Mouse (Mus musculus) fibroblast of lung, adult 2 months (primary cell): ENCODE data around the gene Gclm.
"Not testable (repeated sequence)": the region's sequence is repeated elsewhere in the genome, so short reads cannot be mapped to it uniquely, and the experiment has no call there.

Experiments used
- DNase-seq: peaks from one replicate; pipeline ENCODE4 v3.0.0-alpha.2; 2011; ENCODE audit warnings: low read depth

Gene Gclm

GRCm38 (mm10) chr3:122245215-122245877, at the start of gene Gclm:
Gclm (plus strand) TSS chr3:122245557.
- DNase-seq, result peak; percentile 79

- no peak for DNase-seq
Observed at GRCm38 (mm10) chr3:122196621-122197298, 48.6 kb upstream of the Gclm start.

GRCm38 (mm10) chr3:122198532-122198931, 46.8 kb upstream of the Gclm start:
- no peak for DNase-seq

GRCm38 (mm10) chr3:122198966-122199381, 46.4 kb upstream of the Gclm start:
- peak; percentile 63 for DNase-seq

GRCm38 (mm10) chr3:122199600-122199999, 45.8 kb upstream of the Gclm start:
- no peak for DNase-seq

GRCm38 (mm10) chr3:122200017-122200416, 45.3 kb upstream of the Gclm start:
- DNase-seq, result no peak

- no peak for DNase-seq
Observed at GRCm38 (mm10) chr3:122200447-122200846, 44.9 kb upstream of the Gclm start.

GRCm38 (mm10) chr3:122202307-122202732, 43.0 kb upstream of the Gclm start:
- no peak for DNase-seq

GRCm38 (mm10) chr3:122203675-122204329, 41.6 kb upstream of the Gclm start:
- no peak for DNase-seq

- DNase-seq, result no peak
Observed at GRCm38 (mm10) chr3:122205753-122206152, 39.6 kb upstream of the Gclm start.

GRCm38 (mm10) chr3:122206279-122207070, 38.9 kb upstream of the Gclm start:
- DNase-seq, result no peak

- DNase-seq, result no peak
Observed at GRCm38 (mm10) chr3:122207766-122208165, 37.6 kb upstream of the Gclm start.

GRCm38 (mm10) chr3:122208296-122209225, 36.8 kb upstream of the Gclm start:
- no peak for DNase-seq

- DNase-seq, result no peak
Observed at GRCm38 (mm10) chr3:122209511-122209910, 35.8 kb upstream of the Gclm start.

GRCm38 (mm10) chr3:122210434-122210833, 34.9 kb upstream of the Gclm start:
- DNase-seq, result no peak

- no peak for DNase-seq
Observed at GRCm38 (mm10) chr3:122210846-122211245, 34.5 kb upstream of the Gclm start.

GRCm38 (mm10) chr3:122211446-122212125, 33.8 kb upstream of the Gclm start:
- DNase-seq, result no peak

- no peak for DNase-seq
Observed at GRCm38 (mm10) chr3:122221240-122222036, 23.9 kb upstream of the Gclm start.

GRCm38 (mm10) chr3:122226972-122227371, 18.4 kb upstream of the Gclm start:
- not testable (repeated sequence) for DNase-seq

GRCm38 (mm10) chr3:122235772-122236171, 9.6 kb upstream of the Gclm start:
- no peak for DNase-seq
